Mouse (Mus musculus) brain, embryonic 14.5 days (tissue): ENCODE results near the gene Pigw.
"Not testable (repeated sequence)": the region's sequence is repeated elsewhere in the genome, so short reads cannot be mapped to it uniquely, and the experiment has no call there.

Experiments
- CTCF ChIP-seq: fragments of 200-500 bp; IDR thresholded peaks from 2 replicates; pipeline ENCODE4 v1.5.1; 2012; ENCODE audit warnings: inconsistent platforms, mild to moderate bottlenecking, moderate library complexity, borderline replicate concordance; ENCODE audit not compliant: insufficient read depth, insufficient read length; ENCODE audit errors: extremely low read depth
- POLR2A ChIP-seq: fragments of 200-500 bp; IDR thresholded peaks from 2 replicates; pipeline ENCODE4 v1.6.1; 2012; ENCODE audit warnings: mild to moderate bottlenecking, inconsistent platforms, borderline replicate concordance; ENCODE audit not compliant: poor library complexity, insufficient read depth, insufficient read length, severe bottlenecking; ENCODE audit errors: extremely low read depth

DNA sequence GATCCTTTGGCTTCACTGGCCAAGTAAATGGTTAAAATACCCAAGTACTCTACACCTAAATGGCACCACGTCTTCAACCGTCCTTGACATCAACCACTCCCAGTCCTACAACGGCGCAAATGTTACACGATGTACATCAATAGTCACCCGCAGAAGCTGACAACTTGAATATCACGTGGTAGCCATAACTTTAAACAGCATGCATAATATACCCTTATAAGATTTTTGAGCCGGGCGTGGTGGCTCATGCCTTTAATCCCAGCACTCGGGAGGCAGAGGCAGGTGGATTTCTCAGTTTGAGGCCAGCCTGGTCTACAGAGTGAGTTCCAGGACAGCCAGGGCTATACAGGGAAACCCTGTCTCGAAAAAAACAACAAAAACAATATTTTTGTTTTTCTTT, 50.6 kb downstream of the Pigw start:
- not testable (repeated sequence) for TF ChIP-seq CTCF, POLR2A
